Mouse (Mus musculus) urinary bladder, adult 18-20 months (tissue): ENCODE measurements around the gene Map9.
A peak's percentile ranks its signal among the peaks of the same experiment; 100 is the strongest.
"Not testable (repeated sequence)": the region's sequence is repeated elsewhere in the genome, so short reads cannot be mapped to it uniquely, and the experiment has no call there.

Experiments used
- DNase-seq, 2 experiments: peaks; one replicate each; pipeline ENCODE4 v3.0.0; 2022; ENCODE audit warnings: low spot score in 2 of 2, mixed read lengths in 2 of 2

Map9 gene

GRCm38 (mm10) chr3:82357797-82358524 lies at the start of gene Map9:
TSS of gene Map9 (plus strand) at chr3:82358044.
- peak; percentile 86 to 94 for DNase-seq

- no peak for DNase-seq
Observed at GRCm38 (mm10) chr3:82315728-82316127, 42.1 kb upstream of the Map9 start.

GRCm38 (mm10) chr3:82326736-82327135 lies 31.1 kb upstream of the Map9 start:
- DNase-seq = not testable (repeated sequence)

- DNase-seq = no peak
Observed at GRCm38 (mm10) chr3:82332067-82332466, 25.8 kb upstream of the Map9 start.

GRCm38 (mm10) chr3:82332536-82332935 lies 25.3 kb upstream of the Map9 start:
- no peak for DNase-seq

GRCm38 (mm10) chr3:82333128-82333969 lies 24.5 kb upstream of the Map9 start:
- DNase-seq = no peak

- DNase-seq = no peak
Observed at GRCm38 (mm10) chr3:82340111-82340510, 17.7 kb upstream of the Map9 start.

- no peak for DNase-seq
Observed at GRCm38 (mm10) chr3:82348277-82348860, 9.5 kb upstream of the Map9 start.

- no peak for DNase-seq
Observed at GRCm38 (mm10) chr3:82350321-82350720, 7.5 kb upstream of the Map9 start.

- no peak for DNase-seq
Observed at GRCm38 (mm10) chr3:82357340-82357739, 504 bp upstream of the Map9 start.

GRCm38 (mm10) chr3:82359036-82359435 lies 1.2 kb downstream of the Map9 start:
- no peak for DNase-seq

GRCm38 (mm10) chr3:82362452-82362851 lies 4.6 kb downstream of the Map9 start:
- no peak for DNase-seq

GRCm38 (mm10) chr3:82364505-82364904 lies 6.7 kb downstream of the Map9 start:
- peak in 1 of 2 experiments; percentile 23 for DNase-seq

GRCm38 (mm10) chr3:82364988-82365387 lies 7.1 kb downstream of the Map9 start:
- DNase-seq = no peak

GRCm38 (mm10) chr3:82369063-82369860 lies 11.4 kb downstream of the Map9 start:
- no peak for DNase-seq

GRCm38 (mm10) chr3:82370439-82371011 lies 12.7 kb downstream of the Map9 start:
- DNase-seq = no peak

- DNase-seq = no peak
Observed at GRCm38 (mm10) chr3:82376965-82377364, 19.1 kb downstream of the Map9 start.

GRCm38 (mm10) chr3:82382325-82382724 lies 24.5 kb downstream of the Map9 start:
- DNase-seq = no peak

GRCm38 (mm10) chr3:82385091-82385490 lies 27.2 kb downstream of the Map9 start:
- DNase-seq = no peak

- DNase-seq = no peak
Observed at GRCm38 (mm10) chr3:82405830-82406229, 48.0 kb downstream of the Map9 start.

GRCm38 (mm10) chr3:82406336-82406735 lies 48.5 kb downstream of the Map9 start:
- DNase-seq = no peak
